Mouse (Mus musculus) heart, embryonic 11.5 days (tissue): ENCODE data around the gene Klf12. TPM values are rescaled to one million over a fixed set of nuclear protein-coding genes. Genes with fewer than 3 reads are reported as not detected.

ENCODE experiments used
- ATAC-seq: fragments of 200-750 bp; cut with Nextera tagmentation; replicated peaks from 2 replicates; pipeline ENCODE4 v1.8.0; 2017; ENCODE audit warnings: moderate library complexity; ENCODE audit not compliant: insufficient number of reproducible peaks, low FRiP score, low TSS enrichment
- H3K27ac ChIP-seq: fragments of 300-500 bp; sonication (generic); 2 replicates; pipeline ENCODE4 v1.5.1; 2014; ENCODE audit warnings: mild to moderate bottlenecking, low read depth, low read length
- H3K27me3 ChIP-seq: fragments of 300-500 bp; sonication (generic); 2 replicates; pipeline ENCODE4 v1.6.1; 2014; ENCODE audit warnings: mild to moderate bottlenecking, low read length, mixed read lengths; ENCODE audit not compliant: control insufficient read depth, insufficient read depth
- H3K36me3 ChIP-seq: fragments of 300-500 bp; sonication (generic); 2 replicates; pipeline ENCODE4 v1.6.1; 2014; ENCODE audit warnings: mild to moderate bottlenecking, low read length, moderate library complexity, mixed read lengths; ENCODE audit not compliant: control insufficient read depth, insufficient read depth
- H3K4me1 ChIP-seq: fragments of 300-500 bp; sonication (generic); 2 replicates; pipeline ENCODE4 v1.6.1; 2014; ENCODE audit warnings: low read length; ENCODE audit not compliant: control insufficient read depth, insufficient read depth
- H3K4me2 ChIP-seq: fragments of 300-500 bp; sonication (generic); 2 replicates; pipeline ENCODE4 v1.6.1; 2014; ENCODE audit warnings: mild to moderate bottlenecking, moderate library complexity
- H3K4me3 ChIP-seq: fragments of 300-500 bp; sonication (generic); 2 replicates; pipeline ENCODE4 v1.5.1; 2014; ENCODE audit warnings: low read depth, low read length
- H3K9ac ChIP-seq: fragments of 300-500 bp; sonication (generic); 2 replicates; pipeline ENCODE4 v1.6.1; 2014; ENCODE audit warnings: mild to moderate bottlenecking, low read depth, low read length, moderate library complexity
- H3K9me3 ChIP-seq: fragments of 300-500 bp; sonication (generic); replicated peaks from 2 replicates; pipeline ENCODE4 v1.6.1; 2016; ENCODE audit warnings: low read length; ENCODE audit not compliant: control insufficient read depth
- WGBS: fragments of 180-500 bp; shearing (Covaris S2); extraction: QIAGEN DNeasy Blood & Tissue Kit; methylation state at CpG from one replicate; pipeline ENCODE4 v1.1.7; 2014; ENCODE audit not compliant: insufficient replicate concordance; 5-methylcytosine and 5-hydroxymethylcytosine counted together
- polyA plus RNA-seq: library from polyadenylated mRNA; unstranded; fragments of >200 nt; fragmentation: Nextera tagmentation; extraction: Ambion mirVana; gene quantifications from 2 replicates; pipeline ENCODE4 v1.2.1, GENCODE M21; 2014

Klf12 gene
- polyA plus RNA-seq, 1 experiment from 2014 or later: 7.3 TPM

- Histone ChIP-seq H3K27ac (no peak overlapping the region), H3K36me3 (no peaks in the 10 kb centered on the region), H3K4me2 (no peak overlapping the region), H3K9ac (no peak overlapping the region), H3K4me1 (peaks cover 7% of the 10 kb centered on the region), H3K9me3 (no peaks in the 10 kb centered on the region), H3K27me3 (no peaks in the 10 kb centered on the region), H3K4me3 (no peak overlapping the region)
- WGBS: 23% methylated on average over 4 of the region's 4 CpGs
- ATAC-seq: no peak
Observed at GRCm38 (mm10) chr14:100224151-100224550, 60.3 kb downstream of the Klf12 start.

DNA sequence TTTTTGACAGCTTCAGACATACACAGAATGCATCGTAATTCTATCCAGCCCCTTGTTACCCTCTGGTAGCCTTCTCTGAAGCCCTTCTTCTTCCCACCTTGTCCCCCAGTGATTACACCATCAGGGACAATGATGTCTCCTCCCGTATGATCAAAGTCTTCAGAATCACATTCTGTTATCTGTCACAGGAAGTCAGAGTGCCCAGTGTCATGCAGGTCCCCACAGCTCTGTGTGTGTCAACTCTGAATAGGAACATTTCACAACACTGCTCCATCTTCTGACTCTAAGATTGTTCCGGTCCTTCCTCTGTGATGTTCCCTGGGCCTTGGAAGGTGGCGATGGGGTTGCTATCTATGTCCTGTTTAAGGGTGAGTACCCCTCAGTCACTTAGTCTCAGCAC, 62.2 kb downstream of the Klf12 start:
- 76% methylated on average over 4 of the region's 4 CpGs for WGBS
- Histone ChIP-seq H3K27ac (no peak overlapping the region), H3K9me3 (no peaks in the 10 kb centered on the region), H3K36me3 (no peaks in the 10 kb centered on the region), H3K27me3 (no peaks in the 10 kb centered on the region), H3K4me1 (peaks cover 7% of the 10 kb centered on the region), H3K4me3 (no peak overlapping the region), H3K9ac (no peak overlapping the region), H3K4me2 (no peak overlapping the region)
- no peak for ATAC-seq

- Histone ChIP-seq H3K9me3 (no peaks in the 10 kb centered on the region), H3K9ac (no peak overlapping the region), H3K27me3 (no peaks in the 10 kb centered on the region), H3K4me3 (no peak overlapping the region), H3K4me1 (peaks cover 7% of the 10 kb centered on the region), H3K27ac (no peak overlapping the region), H3K4me2 (no peak overlapping the region), H3K36me3 (no peaks in the 10 kb centered on the region)
- 38% methylated on average over 4 of the region's 4 CpGs for WGBS
- ATAC-seq: no peak
Observed at GRCm38 (mm10) chr14:100215213-100215785, 69.2 kb downstream of the Klf12 start.

DNA sequence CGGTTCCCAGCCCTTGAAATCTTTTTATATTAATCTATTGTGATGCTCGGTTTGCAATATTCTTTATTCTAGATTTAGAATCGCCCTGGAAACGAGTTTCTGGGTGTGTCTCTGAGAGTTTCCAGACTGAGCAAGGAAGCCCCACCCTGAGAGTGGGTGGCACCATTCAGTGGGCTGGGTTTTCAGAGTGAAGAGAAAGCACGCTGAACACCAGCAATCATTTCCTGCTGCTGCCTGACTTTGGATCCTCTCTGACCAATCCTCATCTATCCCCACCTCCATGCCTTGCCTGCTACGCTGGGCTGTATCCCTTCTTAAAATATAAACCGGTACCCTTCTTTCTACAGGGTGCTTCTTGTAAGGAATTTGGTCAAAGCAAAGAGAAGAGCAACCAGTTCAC, 71.4 kb downstream of the Klf12 start:
- H3K4me2 ChIP-seq: no peak overlapping the region
- 68% methylated on average over 7 of the region's 7 CpGs for WGBS
- no peaks in the 10 kb centered on the region for H3K36me3 ChIP-seq
- peaks cover 4% of the 10 kb centered on the region for H3K4me1 ChIP-seq
- ATAC-seq: no peak
- no peak overlapping the region for H3K9ac ChIP-seq
- H3K27me3 ChIP-seq: no peaks in the 10 kb centered on the region
- no peaks in the 10 kb centered on the region for H3K9me3 ChIP-seq
- no peak overlapping the region for H3K27ac ChIP-seq
- H3K4me3 ChIP-seq: no peak overlapping the region

GRCm38 (mm10) chr14:100211826-100212117, 72.7 kb downstream of the Klf12 start:
- Histone ChIP-seq H3K27me3 (no peaks in the 10 kb centered on the region), H3K9me3 (no peaks in the 10 kb centered on the region), H3K36me3 (no peaks in the 10 kb centered on the region), H3K4me3 (no peak overlapping the region), H3K4me2 (no peak overlapping the region), H3K9ac (no peak overlapping the region), H3K27ac (no peak overlapping the region), H3K4me1 (peaks cover 4% of the 10 kb centered on the region)
- no peak for ATAC-seq
- 83% methylated on average over 4 of the region's 4 CpGs for WGBS

GRCm38 (mm10) chr14:100211036-100211825, 73.2 kb downstream of the Klf12 start:
- Histone ChIP-seq H3K36me3 (no peaks in the 10 kb centered on the region), H3K9ac (no peak overlapping the region), H3K4me3 (no peak overlapping the region), H3K9me3 (no peaks in the 10 kb centered on the region), H3K4me1 (peaks cover 4% of the 10 kb centered on the region), H3K27ac (0 out of 2 replicates have a peak overlapping the region, but pooled peaks have one; percentile 46), H3K4me2 (no peak overlapping the region), H3K27me3 (no peaks in the 10 kb centered on the region)
- no peak; the same call in 1 of the 2 replicates for ATAC-seq
- WGBS: 40% methylated on average over 11 of the region's 11 CpGs

DNA sequence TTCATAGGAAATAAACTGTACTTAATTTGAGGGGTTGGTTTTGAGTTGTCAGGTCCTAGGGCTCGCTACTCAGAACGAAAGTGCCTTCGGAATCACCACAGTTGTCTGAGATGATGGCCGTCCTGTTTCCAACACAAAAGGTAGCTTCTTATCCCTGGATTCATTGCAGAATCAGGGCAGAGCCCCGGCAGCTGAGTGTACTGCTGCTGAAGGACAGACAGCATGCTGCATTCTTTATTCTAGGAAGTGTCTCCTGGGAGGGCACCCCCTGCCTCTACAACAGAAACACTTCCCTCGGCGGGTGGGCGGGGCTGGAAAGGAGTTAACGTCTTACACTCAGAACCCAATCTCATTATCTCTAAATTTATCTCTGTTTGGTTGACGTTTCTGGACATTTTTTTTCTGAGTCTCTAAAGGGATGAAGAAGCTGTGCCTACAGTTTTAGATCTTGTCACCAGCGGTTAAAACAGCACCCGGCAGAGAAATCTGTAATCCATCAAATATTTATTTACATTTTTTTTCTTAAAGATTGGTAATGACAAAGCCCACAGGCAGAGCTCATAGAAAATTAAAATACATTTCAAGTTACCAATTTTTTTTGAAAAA, 74.6 kb downstream of the Klf12 start:
- Histone ChIP-seq H3K27me3 (no peaks in the 10 kb centered on the region), H3K4me3 (no peak overlapping the region), H3K9me3 (no peaks in the 10 kb centered on the region), H3K4me1 (peaks cover 4% of the 10 kb centered on the region), H3K9ac (no peak overlapping the region), H3K27ac (no peak overlapping the region), H3K4me2 (peak overlapping the region; percentile 34), H3K36me3 (no peaks in the 10 kb centered on the region)
- 24% methylated on average over 12 of the region's 12 CpGs for WGBS
- ATAC-seq: no peak

DNA sequence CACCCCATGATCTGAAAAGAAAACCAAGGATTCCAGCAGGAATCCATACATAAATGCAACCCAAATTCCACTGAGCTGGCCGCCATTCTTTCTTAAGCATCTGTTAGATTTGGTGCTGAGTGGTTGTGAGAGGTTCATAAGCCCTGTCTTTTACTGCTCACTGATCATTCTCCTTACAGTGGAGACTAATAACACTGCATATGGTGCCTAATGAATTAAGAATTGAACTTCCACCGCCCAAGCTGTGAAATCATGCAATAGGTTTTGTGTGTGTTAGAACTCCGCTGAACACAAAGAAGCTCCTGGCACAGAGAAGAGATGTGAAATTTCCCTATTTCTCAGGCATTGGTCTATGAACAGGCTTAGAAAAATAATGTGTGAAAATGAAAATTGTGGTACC, 77.4 kb downstream of the Klf12 start:
- Histone ChIP-seq H3K9me3 (no peaks in the 10 kb centered on the region), H3K9ac (no peak overlapping the region), H3K36me3 (no peaks in the 10 kb centered on the region), H3K4me2 (no peak overlapping the region), H3K27ac (no peak overlapping the region), H3K4me1 (peaks cover 4% of the 10 kb centered on the region), H3K4me3 (no peak overlapping the region), H3K27me3 (no peaks in the 10 kb centered on the region)
- no peak for ATAC-seq
- WGBS: 87% methylated on average over 3 of the region's 3 CpGs
